Mouse (Mus musculus) layer of hippocampus, postnatal 25 days (tissue): ENCODE measurements around the gene Dpysl4. TPM values are rescaled to one million over a fixed set of nuclear protein-coding genes. Genes with fewer than 3 reads are reported as not detected.

Experiments used
- DNase-seq, 2 experiments: peaks; one replicate each; pipeline ENCODE4 v3.0.0; 2022; ENCODE audit warnings: mixed read lengths in 2 of 2, low spot score in 1 of 2; ENCODE audit errors: extremely low spot score in 1 of 2
- total RNA-seq, 2 experiments: library from RNA; stranded (reverse); gene quantifications; 2 replicates each; pipeline ENCODE4 v1.2.3; 2021

Dpysl4 gene
- 10 to 100 TPM; 63.9 to 72.4 TPM for total RNA-seq

GRCm38 (mm10) chr7:139085629-139086194 is at the start of gene Dpysl4:
Dpysl4 (plus strand) TSS chr7:139086001.
- peak; percentile 80 to 85 for DNase-seq

GRCm38 (mm10) chr7:139063406-139063805 is 22.4 kb upstream of the Dpysl4 start:
- no peak for DNase-seq

- DNase-seq, result peak; percentile 76 to 93
These were observed 17.6 kb upstream of the Dpysl4 start for GRCm38 (mm10) chr7:139068182-139068623.

- no peak for DNase-seq
These were observed 11.6 kb upstream of the Dpysl4 start for GRCm38 (mm10) chr7:139074189-139074588.

GRCm38 (mm10) chr7:139075054-139075794 is 10.6 kb upstream of the Dpysl4 start:
- no peak for DNase-seq

- no peak for DNase-seq
These were observed 8.5 kb upstream of the Dpysl4 start for GRCm38 (mm10) chr7:139077283-139077682.

GRCm38 (mm10) chr7:139078181-139078580 is 7.6 kb upstream of the Dpysl4 start:
- no peak for DNase-seq

GRCm38 (mm10) chr7:139079141-139079540 is 6.7 kb upstream of the Dpysl4 start:
- DNase-seq, result no peak

- DNase-seq, result peak in 1 of 2 experiments; percentile 55
These were observed 5.1 kb upstream of the Dpysl4 start for GRCm38 (mm10) chr7:139080714-139081113.

- DNase-seq, result no peak
These were observed 4.6 kb upstream of the Dpysl4 start for GRCm38 (mm10) chr7:139081158-139081557.

GRCm38 (mm10) chr7:139082281-139082680 is 3.5 kb upstream of the Dpysl4 start:
- DNase-seq, result no peak

- DNase-seq, result no peak
These were observed 1.5 kb upstream of the Dpysl4 start for GRCm38 (mm10) chr7:139084316-139084715.

- DNase-seq, result no peak
These were observed 676 bp downstream of the Dpysl4 start for GRCm38 (mm10) chr7:139086195-139087158.

- no peak for DNase-seq
These were observed 2.0 kb downstream of the Dpysl4 start for GRCm38 (mm10) chr7:139087801-139088200.

- peak in 1 of 2 experiments; percentile 65 for DNase-seq
These were observed 4.4 kb downstream of the Dpysl4 start for GRCm38 (mm10) chr7:139089892-139090874.

- no peak for DNase-seq
These were observed 5.9 kb downstream of the Dpysl4 start for GRCm38 (mm10) chr7:139091681-139092080.

GRCm38 (mm10) chr7:139092676-139093075 is 6.9 kb downstream of the Dpysl4 start:
- DNase-seq, result no peak

GRCm38 (mm10) chr7:139093124-139093523 is 7.3 kb downstream of the Dpysl4 start:
- no peak for DNase-seq

- no peak for DNase-seq
These were observed 8.0 kb downstream of the Dpysl4 start for GRCm38 (mm10) chr7:139093781-139094180.

GRCm38 (mm10) chr7:139094761-139095160 is 9.0 kb downstream of the Dpysl4 start:
- DNase-seq, result no peak
